Mouse (Mus musculus) cerebellum, adult (tissue): ENCODE data around the gene 1700109H08Rik.
"Not testable (repeated sequence)": the region's sequence is repeated elsewhere in the genome, so short reads cannot be mapped to it uniquely, and the experiment has no call there.

ENCODE experiments used
- ATAC-seq: cut with Nextera tagmentation; 2 replicates; pipeline ENCODE4 v1.9.2; 2017; ENCODE audit warnings: mild to moderate bottlenecking, moderate library complexity, mixed read lengths; ENCODE audit not compliant: insufficient number of reproducible peaks, low FRiP score, low TSS enrichment

The 1700109H08Rik gene

DNA sequence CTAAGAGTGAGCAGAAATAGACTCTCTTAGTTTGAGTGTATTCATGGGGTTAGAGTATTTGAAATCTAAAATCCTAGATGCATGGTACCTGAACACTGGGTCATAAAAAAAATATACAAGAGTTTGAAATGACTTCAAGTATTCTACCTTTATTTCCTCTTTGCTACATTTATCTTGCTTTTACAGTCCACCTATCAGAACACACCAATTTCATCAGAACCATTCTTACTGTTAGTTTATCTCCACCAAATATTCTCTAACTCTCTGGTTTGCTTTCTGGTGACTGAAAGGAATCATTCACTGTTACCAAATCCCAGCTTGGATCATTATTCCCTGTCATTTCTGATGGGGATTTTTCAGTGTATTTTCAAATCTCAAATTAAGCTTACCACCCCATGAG is 25.8 kb downstream of the 1700109H08Rik start:
- ATAC-seq: no peak

GRCm38 (mm10) chr5:3598766-3599165 is 27.4 kb downstream of the 1700109H08Rik start:
- ATAC-seq: no peak

DNA sequence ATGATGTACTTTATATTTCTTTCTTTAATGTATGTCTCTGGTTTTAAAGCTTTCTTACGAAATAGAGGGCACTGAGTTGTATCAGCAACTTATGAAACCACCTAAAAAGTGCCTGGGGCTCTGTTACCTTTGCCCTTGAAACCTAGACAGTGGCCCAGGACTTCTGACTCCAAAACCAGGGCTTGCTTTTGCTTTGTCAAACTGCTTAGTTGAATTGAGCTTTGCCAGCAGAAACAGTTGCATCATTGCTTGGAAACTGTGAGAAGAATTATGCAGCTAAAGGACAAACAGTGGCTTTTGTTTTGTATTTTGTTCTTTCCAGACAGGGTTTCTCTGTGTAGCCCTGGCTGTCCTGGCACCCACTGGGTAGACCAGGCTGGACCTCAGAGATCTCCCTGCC is 28.9 kb downstream of the 1700109H08Rik start:
- no peak for ATAC-seq

- ATAC-seq: no peak
These were observed 29.4 kb downstream of the 1700109H08Rik start for GRCm38 (mm10) chr5:3600790-3601189.

DNA sequence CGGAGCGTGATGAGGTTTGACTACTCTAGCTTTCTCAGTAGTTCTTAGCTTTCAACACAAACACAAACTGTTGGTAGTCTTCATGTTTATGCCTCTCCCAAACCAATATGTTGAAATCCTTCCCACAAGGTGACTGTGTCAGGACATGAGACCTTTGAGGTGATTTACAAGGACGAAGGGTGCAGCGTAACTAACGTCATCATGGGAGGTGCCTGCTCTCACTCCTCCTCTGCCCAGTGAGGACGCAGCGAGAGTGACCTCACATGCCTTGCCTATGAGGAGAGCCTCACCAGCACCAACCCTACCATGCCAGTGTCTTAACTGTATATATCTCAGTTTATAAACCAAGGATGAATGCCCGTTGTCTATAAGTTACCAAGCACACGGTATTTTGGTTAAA is 35.7 kb downstream of the 1700109H08Rik start:
- no peak for ATAC-seq

- ATAC-seq: no peak
These were observed 37.9 kb downstream of the 1700109H08Rik start for GRCm38 (mm10) chr5:3609241-3609640.

GRCm38 (mm10) chr5:3611835-3612234 is 40.5 kb downstream of the 1700109H08Rik start:
- not testable (repeated sequence) for ATAC-seq

DNA sequence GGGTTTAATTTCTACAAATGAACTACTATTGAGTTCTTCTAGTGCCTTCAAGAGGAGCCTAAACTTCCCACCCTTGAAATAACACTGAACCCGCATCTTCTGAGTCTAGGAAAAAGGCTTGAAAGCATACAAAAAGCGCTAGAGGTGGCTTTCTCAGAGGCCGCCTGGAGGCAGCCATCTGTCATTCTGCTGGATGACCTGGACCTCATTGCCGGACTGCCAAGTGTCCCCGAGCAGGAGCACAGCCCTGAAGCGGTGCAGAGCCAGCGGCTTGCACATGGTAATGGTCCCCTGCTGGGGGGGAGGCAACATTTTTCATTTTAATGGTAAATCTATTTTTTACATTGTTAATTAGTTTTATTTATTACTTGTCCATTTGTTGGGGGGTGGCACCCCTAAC is 49.1 kb downstream of the 1700109H08Rik start:
- ATAC-seq: peak; percentile 97

GRCm38 (mm10) chr5:3630055-3630454 is 58.7 kb downstream of the 1700109H08Rik start:
- ATAC-seq: no peak

DNA sequence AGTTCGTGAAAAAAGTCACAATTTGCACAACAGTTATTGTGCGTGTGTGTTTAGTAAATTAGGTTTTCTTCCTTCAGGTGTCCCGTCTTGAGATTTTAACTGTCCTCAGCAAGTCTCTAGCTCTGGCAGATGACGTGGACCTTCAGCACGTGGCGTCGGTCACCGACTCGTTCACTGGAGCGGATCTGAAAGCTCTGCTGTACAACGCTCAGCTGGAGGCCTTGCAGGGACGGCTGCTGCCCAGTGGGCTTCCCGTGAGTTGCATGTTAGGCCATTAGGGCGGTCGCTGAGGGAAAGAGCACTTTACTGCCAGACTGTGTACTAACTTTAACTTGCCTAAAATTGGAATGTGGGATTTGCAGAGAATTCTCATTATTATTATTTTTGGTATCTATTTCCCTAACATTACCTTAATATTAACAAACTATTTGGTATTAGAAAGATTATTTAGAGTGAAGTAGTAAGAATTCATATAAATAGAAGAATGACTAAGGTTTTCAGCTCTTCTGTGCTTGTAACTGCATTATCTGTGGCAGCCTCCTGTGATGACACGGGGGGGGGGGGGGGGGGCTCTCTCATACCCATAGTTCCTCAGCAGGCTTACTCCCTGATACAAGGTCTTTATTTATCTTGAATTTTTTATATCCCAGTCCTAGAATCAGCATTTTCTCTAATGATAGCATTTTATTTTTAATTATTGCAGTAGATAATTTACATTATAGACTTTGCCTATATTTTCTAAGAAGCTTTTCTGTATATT is 60.3 kb downstream of the 1700109H08Rik start:
- no peak for ATAC-seq

DNA sequence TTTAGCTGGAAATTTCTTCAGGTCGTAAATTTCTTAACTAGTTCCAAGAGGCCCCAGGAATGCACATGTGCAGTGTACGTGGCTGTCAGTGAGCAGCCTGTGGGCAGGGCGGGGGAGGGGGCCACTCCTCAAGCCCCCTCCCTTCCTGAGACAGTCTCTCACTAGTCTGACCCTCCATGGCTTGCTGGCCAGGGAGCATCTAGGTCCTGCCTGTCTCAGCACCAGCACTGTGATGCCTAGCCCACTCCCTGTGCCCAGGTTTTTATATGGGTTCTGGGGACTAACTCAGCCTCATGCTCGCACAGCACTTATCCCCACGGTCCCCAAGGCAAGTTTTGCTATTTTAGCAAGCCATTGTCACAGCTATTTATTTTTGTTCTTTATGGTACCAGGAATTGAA is 60.9 kb downstream of the 1700109H08Rik start:
- no peak for ATAC-seq

DNA sequence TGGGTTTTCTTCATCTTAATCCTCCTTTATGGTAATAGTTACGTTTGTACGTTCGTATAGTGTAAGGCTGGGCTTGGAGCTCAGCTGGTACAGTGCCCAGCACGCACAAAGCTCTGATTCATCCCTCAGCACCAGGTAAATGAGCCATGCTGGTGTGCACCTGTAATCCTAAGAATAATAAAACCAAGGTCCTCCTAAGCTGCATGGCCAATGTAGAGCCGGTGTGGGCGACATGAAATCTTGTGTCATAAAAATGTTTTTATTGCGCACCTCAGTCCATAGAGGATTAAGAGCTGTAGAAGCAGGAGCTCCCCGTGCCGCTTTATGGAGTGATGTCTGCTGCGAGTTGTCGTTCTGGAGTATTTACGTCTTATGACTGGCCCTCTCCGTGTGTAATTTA is 61.9 kb downstream of the 1700109H08Rik start:
- ATAC-seq: no peak

DNA sequence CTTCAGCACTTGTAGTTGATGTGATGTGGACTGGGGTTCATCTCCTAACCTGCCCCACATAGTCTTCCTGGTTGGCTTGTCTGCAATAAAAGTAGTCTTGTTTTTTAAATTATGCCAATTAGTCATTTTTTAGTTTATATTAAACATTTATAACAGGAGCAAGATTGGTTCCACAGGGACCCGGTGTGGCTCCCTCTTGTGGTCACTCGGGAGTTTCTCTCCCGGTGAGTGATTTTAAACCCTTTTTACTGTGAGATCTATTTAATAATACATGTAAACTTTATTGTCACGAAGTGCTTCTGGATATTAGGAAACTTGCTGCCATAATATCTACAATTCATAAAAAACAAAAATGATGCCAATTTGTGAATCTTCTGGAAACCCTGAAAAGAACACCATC is 62.6 kb downstream of the 1700109H08Rik start:
- ATAC-seq: no peak
